Mouse (Mus musculus) gastrocnemius, postnatal 10 days (tissue): Measurements from ENCODE around the gene Clcnka. TPM values are rescaled to one million over a fixed set of nuclear protein-coding genes. Genes with fewer than 3 reads are reported as not detected.

ENCODE experiments used
- microRNA-seq, 2 experiments: library from miRNA; unstranded; fragments of <30 nt; microRNA quantifications; one replicate each; pipeline ENCODE4 v1.2.0; 2021
- total RNA-seq, 2 experiments: library from RNA; stranded (reverse); gene quantifications; 2 replicates each; pipeline ENCODE4 v1.2.3; 2021

Gene Clcnka
- total RNA-seq, 2 experiments from 2014 or later = 1.2 to 1.3 TPM

Small RNA genes within 50 kb of the gene (microRNA-seq; reads per million reads assigned to microRNA genes)
- gene Gm25690 = 0 reads per million in 2 experiments

Other genes starting within 250 kb of the Clcnka start
- gene Rsg1, start 184.8 kb downstream of the Clcnka start, total RNA-seq = under 1 TPM; 0.70 to 0.89 TPM
- gene Arhgef19, start 159.2 kb downstream of the Clcnka start, total RNA-seq = 1 to 10 TPM; 2.6 to 3.2 TPM
- 1 to 10 TPM; 3.9 to 5.9 TPM for gene Epha2, start 97.5 kb downstream of the Clcnka start, total RNA-seq
- under 1 TPM in 1 of 2 experiments, not detected in 1; 0.16 TPM for gene Fam131c, start 30.5 kb downstream of the Clcnka start, total RNA-seq
- gene Clcnkb, start 17.3 kb upstream of the Clcnka start, total RNA-seq = under 1 TPM; 0.09 to 0.45 TPM
- gene Hspb7, start 22.1 kb upstream of the Clcnka start, total RNA-seq = 100 to 1,000 TPM; 200 to 208 TPM
- not detected for gene Srarp, start 37.4 kb upstream of the Clcnka start, total RNA-seq
- 10 to 100 TPM; 16.1 to 17.3 TPM for gene Zbtb17, start 45.9 kb upstream of the Clcnka start, total RNA-seq
- 10 to 100 TPM; 23.4 to 30.9 TPM for gene Spen, start 139.9 kb upstream of the Clcnka start, total RNA-seq
- 1 to 10 TPM; 3.8 to 6.6 TPM for gene Fblim1, start 207.4 kb upstream of the Clcnka start, total RNA-seq
- gene Tmem82, start 219.9 kb upstream of the Clcnka start, total RNA-seq = 1 to 10 TPM; 1.7 to 2.2 TPM
- 10 to 100 TPM; 10.5 to 12.8 TPM for gene Slc25a34, start 225.1 kb upstream of the Clcnka start, total RNA-seq